Mouse (Mus musculus) liver, embryonic 14.5 days (tissue): Measurements from ENCODE around the gene Spopl. TPM values are rescaled to one million over a fixed set of nuclear protein-coding genes. Genes with fewer than 3 reads are reported as not detected.

Experiments used
- ATAC-seq: fragments of 200-750 bp; cut with Nextera tagmentation; 2 replicates; pipeline ENCODE4 v1.8.0; 2017; ENCODE audit warnings: moderate number of reproducible peaks, mild to moderate bottlenecking, moderate library complexity; ENCODE audit not compliant: insufficient read depth
- DNase-seq, 3 experiments: peaks; one replicate each; pipeline ENCODE4 v3.0.0-alpha.2; 2012 to 2013; ENCODE audit warnings: low read depth in 3 of 3, low spot score in 3 of 3
- H3K27ac ChIP-seq: fragments of 300-500 bp; sonication (generic); 2 replicates; pipeline ENCODE4 v1.5.1; 2014; ENCODE audit warnings: moderate library complexity, mild to moderate bottlenecking, control low read depth, inconsistent platforms
- H3K27me3 ChIP-seq: fragments of 300-500 bp; sonication (generic); 2 replicates; pipeline ENCODE4 v1.6.1; 2014; ENCODE audit warnings: mild to moderate bottlenecking, low read length, moderate library complexity; ENCODE audit not compliant: control insufficient read depth, insufficient read depth
- H3K36me3 ChIP-seq: fragments of 300-500 bp; sonication (generic); replicated peaks from 2 replicates; pipeline ENCODE4 v1.6.1; 2014; ENCODE audit warnings: low read depth; ENCODE audit not compliant: control insufficient read depth, insufficient read depth
- H3K4me1 ChIP-seq, 2 experiments: fragments of 200-500 bp in 1 of 2; fragments of 300-500 bp in 1 of 2; sonication (generic) in 1 of 2; replicated peaks; 2 replicates each; pipeline ENCODE4 v1.6.1; 2012 to 2014; ENCODE audit warnings: antibody characterized with exemption in 1 of 2, inconsistent platforms in 1 of 2, low read length in 1 of 2; ENCODE audit not compliant: control insufficient read depth in 2 of 2, insufficient read depth in 2 of 2
- H3K4me2 ChIP-seq: fragments of 300-500 bp; sonication (generic); 2 replicates; pipeline ENCODE4 v1.6.1; 2014; ENCODE audit warnings: low read depth, mild to moderate bottlenecking, control low read depth, moderate library complexity
- H3K4me3 ChIP-seq, 2 experiments: fragments of 200-500 bp in 1 of 2; fragments of 300-500 bp in 1 of 2; sonication (generic) in 1 of 2; 2 replicates each; pipeline ENCODE4 v1.5.1; 2012 to 2014; ENCODE audit warnings: low read depth in 2 of 2, low read length in 2 of 2, mild to moderate bottlenecking in 2 of 2, control low read depth in 1 of 2, inconsistent platforms in 1 of 2, moderate library complexity in 1 of 2; ENCODE audit not compliant: insufficient read depth in 1 of 2
- H3K9ac ChIP-seq: fragments of 300-500 bp; sonication (generic); replicated peaks from 2 replicates; pipeline ENCODE4 v1.6.1; 2014; ENCODE audit warnings: mild to moderate bottlenecking, control low read depth, moderate library complexity
- H3K9me3 ChIP-seq: fragments of 300-500 bp; sonication (generic); 2 replicates; pipeline ENCODE4 v1.6.1; 2016; ENCODE audit warnings: low read length, mixed read lengths; ENCODE audit not compliant: control insufficient read depth
- CTCF ChIP-seq: IDR thresholded peaks from 2 replicates; pipeline ENCODE4 v1.5.1; 2016; ENCODE audit warnings: antibody characterized with exemption, low read depth, control low read depth
- EP300 ChIP-seq: IDR thresholded peaks from 2 replicates; pipeline ENCODE4 v1.6.1; 2016; ENCODE audit warnings: antibody characterized with exemption, low read depth
- WGBS: fragments of 180-500 bp; shearing (Covaris S2); extraction: QIAGEN DNeasy Blood & Tissue Kit; methylation state at CpG from one replicate; pipeline ENCODE4 v1.1.7; 2014; ENCODE audit not compliant: insufficient replicate concordance; 5-methylcytosine and 5-hydroxymethylcytosine counted together
- polyA plus RNA-seq, 2 experiments: library from polyadenylated mRNA; depleted of rRNA in 1 of 2; stranded (reverse) in 1 of 2; unstranded in 1 of 2; fragments of >200 nt; fragmentation: Nextera tagmentation in 1 of 2; extraction: Ambion mirVana in 1 of 2; gene quantifications; 2 replicates each; pipeline versions ENCODE4 v1.2.1 to v1.2.3; 2012 to 2014

Gene Spopl
- polyA plus RNA-seq, 2 experiments = 3.2 to 7.2 TPM

DNA sequence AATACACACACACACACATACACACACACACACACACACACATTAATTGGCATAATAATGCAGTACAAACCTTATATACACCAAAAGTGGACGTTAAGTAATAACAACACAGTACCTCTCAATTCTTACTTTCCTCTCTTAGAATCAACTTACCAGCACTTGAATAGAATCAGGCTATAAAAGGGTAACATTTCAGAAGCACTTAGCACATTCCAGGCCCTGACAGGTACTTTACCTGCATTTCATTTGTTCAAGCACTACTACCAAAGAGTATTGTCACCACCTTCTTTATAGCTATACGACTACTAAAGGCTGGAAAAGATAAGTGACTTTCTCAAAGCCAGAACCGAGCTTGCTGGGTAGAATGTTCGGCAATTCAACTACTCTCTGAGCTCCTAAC is 1.3 kb downstream of the Spopl start:
- Histone ChIP-seq H3K36me3 (no peaks in the 10 kb centered on the region), H3K9ac (peak overlapping the region; percentile 91), H3K27ac (peak overlapping the region; percentile 74), H3K9me3 (no peaks in the 10 kb centered on the region), H3K4me1 (peaks cover 13 to 18% of the 10 kb centered on the region in 2 experiments), H3K27me3 (no peaks in the 10 kb centered on the region), H3K4me3 (peak overlapping the region; percentile 95 to 97), H3K4me2 (peak overlapping the region; percentile 89)
- ATAC-seq = no peak
- TF ChIP-seq CTCF = no peak
- no peak for TF ChIP-seq EP300
- no peak for DNase-seq
- 37% methylated on average over 4 of the region's 4 CpGs for WGBS

- Histone ChIP-seq H3K4me1 (peaks cover 26 to 34% of the 10 kb centered on the region in 2 experiments), H3K4me3 (no peak overlapping the region), H3K9ac (no peak overlapping the region; the same call in 1 of the 2 replicates), H3K4me2 (peak overlapping the region; percentile 31), H3K27ac (no peak overlapping the region), H3K9me3 (no peaks in the 10 kb centered on the region), H3K36me3 (no peaks in the 10 kb centered on the region), H3K27me3 (no peaks in the 10 kb centered on the region)
- TF ChIP-seq EP300 (no peak), CTCF (no peak)
- WGBS = 39% methylated on average over 1 of the region's 1 CpGs
- DNase-seq (no peak), ATAC-seq (no peak)
Measured at GRCm38 (mm10) chr2:23568775-23569174, 3.1 kb downstream of the Spopl start.

DNA sequence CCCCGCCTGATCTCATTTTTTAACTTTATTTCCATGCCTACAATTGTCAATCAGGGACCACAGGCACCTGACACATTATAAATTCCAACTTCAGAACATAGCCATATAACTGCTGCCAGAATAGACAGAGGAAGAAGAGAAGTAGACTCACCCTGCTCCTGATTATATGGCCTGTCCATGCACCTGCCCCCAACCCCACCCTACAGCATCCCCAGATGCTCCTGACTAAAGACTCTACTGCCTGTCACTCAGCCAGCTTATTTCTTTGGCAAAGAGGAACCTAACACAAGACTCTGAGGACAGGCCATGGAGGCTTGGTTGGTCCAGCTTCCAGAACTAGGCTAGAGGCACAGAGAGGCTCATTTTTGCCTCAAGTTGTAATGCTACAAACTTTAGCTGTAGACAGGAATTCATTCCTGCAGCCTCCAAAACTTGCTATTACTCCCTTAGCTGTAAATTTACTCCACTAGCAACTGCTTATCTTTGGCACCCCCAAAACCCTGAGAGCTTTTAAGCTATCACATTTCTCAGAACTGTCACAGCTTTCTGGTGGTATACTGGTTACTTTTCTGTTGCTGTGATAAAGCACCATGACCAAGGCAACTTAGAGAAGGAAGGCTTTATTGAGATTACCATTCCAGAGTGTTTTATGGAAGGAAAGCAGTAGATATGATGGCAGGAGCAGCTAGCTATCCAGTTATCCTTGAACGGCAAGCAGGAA is 6.7 kb downstream of the Spopl start:
- Histone ChIP-seq H3K9ac (peak overlapping the region; percentile 42), H3K4me3 (peak overlapping the region; percentile 21 to 27; a peak in 3 of 4 replicates), H3K4me1 (peaks cover 34 to 49% of the 10 kb centered on the region in 2 experiments), H3K27ac (peak overlapping the region; percentile 79), H3K9me3 (no peaks in the 10 kb centered on the region), H3K4me2 (peak overlapping the region; percentile 59), H3K36me3 (no peaks in the 10 kb centered on the region; the same call in 1 of the 2 replicates), H3K27me3 (no peaks in the 10 kb centered on the region)
- ATAC-seq (peak; percentile 66; the same call in 1 of the 2 replicates), DNase-seq (peak; percentile 47 to 58 (median 53))
- TF ChIP-seq CTCF (no peak), EP300 (peak; percentile 83)
- WGBS = 27% methylated on average over 2 of the region's 2 CpGs

DNA sequence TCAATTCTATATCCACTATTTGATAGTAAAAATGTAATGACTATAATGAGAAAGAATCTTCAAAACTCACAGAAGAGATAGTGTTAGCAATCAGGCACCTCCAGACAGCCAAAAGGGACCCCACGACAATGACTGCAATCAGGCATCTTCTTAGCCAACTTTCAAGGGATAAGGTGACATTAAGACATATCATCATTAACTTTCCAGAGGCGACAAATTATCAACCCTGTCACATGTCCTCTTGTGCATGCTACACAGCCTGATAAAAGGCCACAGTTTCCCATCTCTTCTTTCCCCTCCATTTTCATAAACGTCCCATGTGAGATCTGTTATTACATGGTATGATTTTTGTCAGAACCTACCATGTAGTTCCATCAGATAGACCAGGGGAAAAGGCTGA is 9.0 kb downstream of the Spopl start:
- no peak for TF ChIP-seq CTCF
- peak; percentile 89 for TF ChIP-seq EP300
- ATAC-seq (peak; percentile 85), DNase-seq (peak; percentile 64 to 66 (median 65))
- Histone ChIP-seq H3K4me3 (no peak overlapping the region), H3K4me2 (peak overlapping the region; percentile 59), H3K27me3 (no peaks in the 10 kb centered on the region), H3K9ac (peak overlapping the region; percentile 32; the same call in 1 of the 2 replicates), H3K9me3 (no peaks in the 10 kb centered on the region), H3K36me3 (no peaks in the 10 kb centered on the region; the same call in 1 of the 2 replicates), H3K4me1 (peaks cover 25 to 40% of the 10 kb centered on the region in 2 experiments), H3K27ac (peak overlapping the region; percentile 33)
- WGBS = 19% methylated on average over 3 of the region's 3 CpGs

GRCm38 (mm10) chr2:23559186-23559585 is 12.7 kb downstream of the Spopl start:
- Histone ChIP-seq H3K4me3 (no peak overlapping the region), H3K36me3 (no peaks in the 10 kb centered on the region; the same call in 1 of the 2 replicates), H3K9ac (no peak overlapping the region), H3K9me3 (no peaks in the 10 kb centered on the region), H3K27ac (no peak overlapping the region), H3K4me1 (peaks cover 9 to 17% of the 10 kb centered on the region in 2 experiments), H3K27me3 (no peaks in the 10 kb centered on the region), H3K4me2 (no peak overlapping the region)
- DNase-seq (peak in 1 of 3 experiments; percentile 17), ATAC-seq (no peak)
- 86% methylated on average over 2 of the region's 2 CpGs for WGBS
- TF ChIP-seq EP300 = no peak
- TF ChIP-seq CTCF = peak; percentile 36; the same call in 1 of the 2 replicates
